Mouse (Mus musculus) testis, adult 2 months (tissue): ENCODE results near the gene Ncoa5. TPM values are rescaled to one million over a fixed set of nuclear protein-coding genes. Genes with fewer than 3 reads are reported as not detected.

ENCODE experiments used
- H3K27ac ChIP-seq: fragments of 200-500 bp; 2 replicates; pipeline ENCODE4 v1.5.1; 2012; ENCODE audit warnings: low read depth, low read length; ENCODE audit not compliant: control insufficient read depth, insufficient read depth
- H3K27me3 ChIP-seq: fragments of 200-500 bp; 2 replicates; pipeline ENCODE4 v1.6.1; 2012; ENCODE audit warnings: mild to moderate bottlenecking, low read length, moderate library complexity; ENCODE audit not compliant: control insufficient read depth, insufficient read depth
- H3K36me3 ChIP-seq: fragments of 200-500 bp; 2 replicates; pipeline ENCODE4 v1.6.1; 2012; ENCODE audit warnings: mild to moderate bottlenecking, low read length; ENCODE audit not compliant: control insufficient read depth, insufficient read depth
- H3K4me1 ChIP-seq: fragments of 200-500 bp; 2 replicates; pipeline ENCODE4 v1.6.1; 2012; ENCODE audit warnings: low read length; ENCODE audit not compliant: control insufficient read depth, insufficient read depth
- H3K4me3 ChIP-seq: fragments of 200-500 bp; 2 replicates; pipeline ENCODE4 v1.5.1; 2012; ENCODE audit warnings: low read depth, mild to moderate bottlenecking, low read length, moderate library complexity, mixed read lengths; ENCODE audit not compliant: control insufficient read depth
- CTCF ChIP-seq: fragments of 200-500 bp; IDR thresholded peaks from 2 replicates; pipeline ENCODE4 v1.5.1; 2012; ENCODE audit warnings: low read depth, mild to moderate bottlenecking, inconsistent platforms, low read length, moderate library complexity; ENCODE audit not compliant: control insufficient read depth, insufficient read depth, insufficient replicate concordance
- POLR2A ChIP-seq: fragments of 200-500 bp; IDR thresholded peaks from 2 replicates; pipeline ENCODE4 v1.6.1; 2012; ENCODE audit warnings: low read depth, mild to moderate bottlenecking, inconsistent platforms, low read length, moderate library complexity; ENCODE audit not compliant: control insufficient read depth
- polyA plus RNA-seq: library from polyadenylated mRNA; depleted of rRNA; stranded (reverse); fragments of >200 nt; gene quantifications from 2 replicates; pipeline ENCODE4 v1.2.3, GENCODE M21; 2012; rRNA removed

Gene Ncoa5
- polyA plus RNA-seq, result 37.0 and 40.3 TPM in 2 replicates

DNA sequence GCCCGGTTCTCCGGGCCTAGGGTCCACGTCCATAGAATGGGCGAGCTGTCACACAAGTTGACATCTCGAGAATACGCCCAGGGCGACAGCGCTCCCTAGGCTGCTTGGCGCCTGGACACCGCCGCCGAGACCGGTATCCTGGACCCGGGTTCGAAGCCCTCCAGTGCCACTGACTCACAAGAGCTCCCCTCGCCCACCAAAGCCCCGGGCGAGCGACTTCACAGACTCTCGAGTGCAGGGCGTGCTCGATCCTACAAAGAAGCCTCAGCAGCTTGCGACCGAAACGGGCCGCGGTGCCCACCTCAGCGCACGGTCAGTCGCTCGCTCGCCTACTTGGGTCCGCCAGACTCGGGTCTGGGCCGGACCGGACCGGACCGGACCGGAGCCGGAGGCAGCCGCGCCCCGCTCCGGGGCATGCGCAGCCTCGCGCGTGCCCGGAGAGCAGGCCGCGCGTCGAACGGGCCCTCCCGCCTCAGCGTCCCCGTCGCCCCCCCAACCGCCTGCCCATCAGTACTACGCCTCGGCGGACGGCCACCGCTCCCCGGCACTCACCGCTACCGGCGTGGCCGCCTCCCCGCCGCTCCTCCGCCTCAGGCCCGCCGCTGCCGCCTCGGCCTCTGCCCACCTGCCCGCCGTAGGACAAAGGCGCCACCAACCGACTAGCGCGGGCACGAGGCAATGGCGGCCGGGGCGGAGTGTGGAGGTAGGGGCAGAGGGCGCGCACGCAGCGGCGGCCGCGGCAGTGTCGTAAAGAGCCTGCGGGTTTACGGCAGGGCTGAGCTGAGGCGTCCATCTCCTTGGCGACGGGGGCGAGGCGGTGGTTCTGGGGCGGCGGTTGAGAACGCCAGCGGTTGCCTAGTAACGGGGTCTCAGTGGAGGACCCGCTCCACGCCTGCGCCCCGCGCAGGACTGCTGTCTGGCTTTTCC is at the start of gene Ncoa5:
Gene Ncoa5 (minus strand): TSS at position 737 of the 927 bp plus-strand sequence.
- no peaks in the 10 kb centered on the region for H3K27me3 ChIP-seq
- TF ChIP-seq CTCF, result no peak
- TF ChIP-seq POLR2A, result peak; percentile 98
- H3K4me3 ChIP-seq, result peak within 1 kb of the TSS; percentile 98
- H3K36me3 ChIP-seq, result no peaks in the 10 kb centered on the region; the same call in 1 of the 2 replicates
- H3K4me1 ChIP-seq, result peaks cover 3% of the 10 kb centered on the region
- H3K27ac ChIP-seq, result peak within 1 kb of the TSS; percentile 97

DNA sequence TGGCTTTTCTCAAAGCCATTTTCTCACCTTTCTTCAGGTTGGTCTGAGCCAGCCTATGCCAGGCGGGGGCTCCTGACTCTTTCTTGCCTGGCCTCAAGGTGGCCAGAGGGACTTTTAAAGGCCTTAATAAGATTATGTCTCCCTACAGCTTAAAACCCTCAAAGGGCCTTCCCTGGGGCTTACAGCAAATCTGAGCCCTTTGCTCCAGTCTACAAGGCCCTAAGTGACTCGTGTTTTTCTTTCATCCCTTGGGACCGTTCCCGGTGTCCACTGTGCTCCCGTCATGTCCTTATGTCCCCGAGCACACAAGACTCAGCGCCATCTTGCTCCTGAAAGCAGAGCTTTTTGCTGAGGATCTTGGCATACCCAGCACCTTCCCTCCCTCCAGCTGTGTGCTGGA is 46.6 kb upstream of the Ncoa5 start:
- Histone ChIP-seq H3K4me3 (no peak overlapping the region), H3K27ac (no peak overlapping the region), H3K36me3 (no peaks in the 10 kb centered on the region), H3K4me1 (no peaks in the 10 kb centered on the region), H3K27me3 (no peaks in the 10 kb centered on the region)
- TF ChIP-seq POLR2A (no peak), CTCF (no peak)

DNA sequence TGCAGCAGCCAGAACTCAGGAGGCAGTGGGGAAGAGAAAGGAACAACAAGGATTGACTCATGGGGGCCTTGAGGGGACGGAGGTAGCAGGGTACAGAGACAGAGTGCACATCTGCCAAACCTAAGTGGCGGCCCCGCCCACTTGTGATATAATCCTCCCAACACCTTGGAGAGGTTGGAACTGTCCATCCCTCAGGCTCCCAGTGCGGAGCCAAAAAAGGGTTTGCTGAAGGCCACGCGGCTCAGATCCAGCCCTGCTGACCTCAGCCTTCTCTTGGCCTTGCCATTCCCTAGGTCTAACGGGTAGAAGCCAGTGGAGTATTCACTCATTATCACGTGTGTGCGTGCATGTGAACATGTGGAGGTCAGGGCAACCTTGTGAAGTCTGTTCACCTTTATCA is 46.0 kb upstream of the Ncoa5 start:
- Histone ChIP-seq H3K36me3 (no peaks in the 10 kb centered on the region), H3K27ac (no peak overlapping the region), H3K4me1 (no peaks in the 10 kb centered on the region), H3K27me3 (no peaks in the 10 kb centered on the region), H3K4me3 (no peak overlapping the region)
- TF ChIP-seq CTCF (no peak), POLR2A (no peak)

DNA sequence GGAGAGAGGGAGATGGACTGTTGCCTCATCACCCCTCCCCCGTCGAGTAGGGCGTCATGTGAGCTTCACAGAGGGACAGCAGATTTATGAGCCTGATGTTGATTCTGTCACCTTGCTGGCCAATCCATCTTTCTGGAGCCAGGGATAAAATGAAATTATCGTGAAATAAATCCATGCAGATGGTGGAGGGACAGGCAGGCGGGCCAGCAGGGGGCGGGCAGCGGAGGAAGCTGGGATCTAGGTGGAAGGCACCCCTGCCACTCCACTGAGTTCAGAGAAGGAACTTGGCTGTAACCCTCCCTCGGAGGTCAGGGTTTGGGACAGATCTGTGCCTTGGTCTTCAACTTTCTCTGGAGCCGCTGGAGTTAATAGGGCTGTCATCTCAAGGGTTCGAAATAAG is 43.9 kb upstream of the Ncoa5 start:
- H3K4me1 ChIP-seq, result no peaks in the 10 kb centered on the region
- no peak overlapping the region for H3K4me3 ChIP-seq
- no peak overlapping the region for H3K27ac ChIP-seq
- H3K36me3 ChIP-seq, result no peaks in the 10 kb centered on the region
- H3K27me3 ChIP-seq, result no peaks in the 10 kb centered on the region
- TF ChIP-seq CTCF (no peak), POLR2A (no peak)

DNA sequence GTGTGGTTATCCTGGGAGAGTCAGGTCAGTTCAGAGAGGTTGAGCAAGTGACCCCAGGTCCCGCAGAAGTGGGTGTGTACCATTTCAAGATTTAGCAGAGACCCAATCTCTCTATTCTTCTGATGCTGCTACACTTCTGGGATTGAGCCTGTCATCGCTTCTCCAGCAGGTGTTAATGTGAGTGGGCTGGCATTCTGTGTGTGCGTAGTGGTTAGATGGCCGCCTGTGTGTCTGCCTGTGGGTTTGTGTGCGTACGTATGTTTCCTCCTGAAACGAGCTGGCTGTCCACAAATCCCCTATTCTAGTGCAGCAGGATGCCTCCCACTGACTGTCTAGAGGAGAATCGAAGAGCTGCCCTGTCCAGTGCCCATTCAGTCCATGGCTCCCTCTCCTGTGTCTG is 43.4 kb upstream of the Ncoa5 start:
- Histone ChIP-seq H3K27me3 (no peaks in the 10 kb centered on the region), H3K4me3 (no peak overlapping the region), H3K36me3 (no peaks in the 10 kb centered on the region), H3K27ac (no peak overlapping the region), H3K4me1 (no peaks in the 10 kb centered on the region)
- no peak for TF ChIP-seq CTCF
- TF ChIP-seq POLR2A, result no peak

DNA sequence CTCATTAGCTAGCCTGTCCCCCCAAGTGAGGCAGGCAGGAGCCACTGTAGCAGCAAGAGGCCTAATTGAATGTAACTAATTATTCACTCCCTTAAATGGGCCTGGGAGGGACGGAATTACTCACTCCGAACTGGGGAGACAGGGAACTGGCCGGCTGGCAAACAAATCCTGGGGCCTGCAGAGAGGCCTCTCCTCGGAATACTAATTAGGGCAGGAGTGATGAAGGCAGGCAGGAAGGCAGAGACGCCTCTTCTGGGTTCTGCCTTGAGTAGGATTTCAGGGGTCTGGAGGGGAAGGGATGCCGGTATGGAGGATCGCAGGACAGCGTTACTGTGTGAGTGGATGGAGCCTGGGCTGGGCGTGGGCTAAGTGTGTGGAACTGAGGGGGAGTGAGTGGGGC is 42.4 kb upstream of the Ncoa5 start:
- Histone ChIP-seq H3K27ac (no peak overlapping the region), H3K4me3 (no peak overlapping the region), H3K4me1 (no peaks in the 10 kb centered on the region), H3K27me3 (no peaks in the 10 kb centered on the region), H3K36me3 (no peaks in the 10 kb centered on the region)
- TF ChIP-seq POLR2A (no peak), CTCF (no peak)

DNA sequence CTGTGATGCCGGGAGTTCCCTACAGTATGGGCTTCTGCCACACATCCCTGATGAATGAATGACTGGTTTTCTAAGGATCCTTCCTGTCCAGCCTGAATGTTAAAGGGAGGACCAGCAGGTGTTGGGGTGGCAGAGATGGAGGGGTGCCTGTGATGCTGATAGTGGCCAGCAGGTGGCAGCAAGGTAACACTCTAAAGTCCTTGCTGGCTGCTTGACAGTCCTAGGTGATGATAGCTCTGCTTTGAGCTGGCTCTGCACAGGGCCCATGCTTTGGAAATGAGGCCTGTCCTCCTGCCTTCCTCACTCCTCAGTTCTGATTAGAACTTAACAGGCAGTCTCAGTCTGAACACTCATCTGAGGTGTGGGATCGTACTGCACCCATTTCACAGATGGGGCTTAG is 40.3 kb upstream of the Ncoa5 start:
- TF ChIP-seq CTCF (peak; percentile 96; the same call in 1 of the 2 replicates), POLR2A (no peak)
- Histone ChIP-seq H3K27me3 (no peaks in the 10 kb centered on the region), H3K36me3 (no peaks in the 10 kb centered on the region), H3K4me1 (peaks cover 2% of the 10 kb centered on the region; the same call in 1 of the 2 replicates), H3K27ac (no peak overlapping the region), H3K4me3 (no peak overlapping the region)
